Mouse (Mus musculus): Measurements from ENCODE around the gene Dpp10. TPM values are rescaled to one million over a fixed set of nuclear protein-coding genes. Genes with fewer than 3 reads are reported as not detected.

Dpp10 gene
- polyA plus RNA-seq, 1 experiment from 2014 or later: 6.9 TPM

GRCm38 (mm10) chr1:123542496-123542895 is 502.9 kb downstream of the Dpp10 start:
- ATAC-seq: no peak
- Histone ChIP-seq H3K27ac (no peak overlapping the region), H3K9me3 (no peaks in the 10 kb centered on the region), H3K4me1 (replicated peaks) (no peaks in the 10 kb centered on the region), H3K36me3 (no peaks in the 10 kb centered on the region), H3K27me3 (no peaks in the 10 kb centered on the region), H3K4me3 (replicated peaks) (no peak overlapping the region), H3K9ac (replicated peaks) (no peak overlapping the region), H3K4me2 (replicated peaks) (no peak overlapping the region)
- 86% methylated on average over 1 of the region's 1 CpGs for WGBS

GRCm38 (mm10) chr1:123467729-123468128 is 577.6 kb downstream of the Dpp10 start:
- Histone ChIP-seq H3K36me3 (no peaks in the 10 kb centered on the region), H3K4me2 (replicated peaks) (no peak overlapping the region), H3K27me3 (no peaks in the 10 kb centered on the region), H3K9ac (replicated peaks) (no peak overlapping the region), H3K4me3 (replicated peaks) (no peak overlapping the region), H3K27ac (no peak overlapping the region), H3K9me3 (no peaks in the 10 kb centered on the region), H3K4me1 (replicated peaks) (no peaks in the 10 kb centered on the region)
- WGBS: 50% methylated on average over 1 of the region's 1 CpGs
- ATAC-seq: no peak

- Histone ChIP-seq H3K27me3 (no peaks in the 10 kb centered on the region), H3K9me3 (no peaks in the 10 kb centered on the region), H3K4me3 (replicated peaks) (no peak overlapping the region), H3K4me2 (replicated peaks) (no peak overlapping the region), H3K36me3 (no peaks in the 10 kb centered on the region), H3K4me1 (replicated peaks) (no peaks in the 10 kb centered on the region), H3K9ac (replicated peaks) (no peak overlapping the region), H3K27ac (no peak overlapping the region)
- no peak for ATAC-seq
- 68% methylated on average over 1 of the region's 1 CpGs for WGBS
These were observed 631.2 kb downstream of the Dpp10 start for GRCm38 (mm10) chr1:123414163-123414562.

DNA sequence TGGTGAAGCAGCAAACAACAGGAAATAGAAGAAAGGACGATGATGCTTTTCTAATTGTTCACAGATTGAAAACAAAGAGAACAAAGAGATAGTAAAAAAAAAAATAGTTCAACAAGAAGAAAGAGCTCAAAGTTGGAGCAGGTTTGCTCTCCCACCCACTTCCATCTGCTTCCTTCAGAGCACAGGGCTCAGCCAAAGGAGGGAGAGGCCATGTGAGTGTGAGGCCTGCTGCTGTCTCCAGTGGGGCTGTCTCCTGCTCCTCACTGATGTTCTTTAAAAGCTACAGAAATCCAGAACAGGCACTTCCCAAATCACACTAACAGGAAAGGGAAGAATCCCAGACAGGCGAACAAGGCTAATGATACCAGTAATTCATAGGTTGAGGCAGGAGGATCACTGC is 694.1 kb downstream of the Dpp10 start:
- Histone ChIP-seq H3K27ac (no peak overlapping the region), H3K36me3 (no peaks in the 10 kb centered on the region), H3K4me3 (replicated peaks) (no peak overlapping the region), H3K9me3 (no peaks in the 10 kb centered on the region), H3K27me3 (no peaks in the 10 kb centered on the region), H3K4me2 (replicated peaks) (no peak overlapping the region), H3K4me1 (replicated peaks) (no peaks in the 10 kb centered on the region), H3K9ac (replicated peaks) (no peak overlapping the region)
- no peak for ATAC-seq
- WGBS: 74% methylated on average over 2 of the region's 2 CpGs

DNA sequence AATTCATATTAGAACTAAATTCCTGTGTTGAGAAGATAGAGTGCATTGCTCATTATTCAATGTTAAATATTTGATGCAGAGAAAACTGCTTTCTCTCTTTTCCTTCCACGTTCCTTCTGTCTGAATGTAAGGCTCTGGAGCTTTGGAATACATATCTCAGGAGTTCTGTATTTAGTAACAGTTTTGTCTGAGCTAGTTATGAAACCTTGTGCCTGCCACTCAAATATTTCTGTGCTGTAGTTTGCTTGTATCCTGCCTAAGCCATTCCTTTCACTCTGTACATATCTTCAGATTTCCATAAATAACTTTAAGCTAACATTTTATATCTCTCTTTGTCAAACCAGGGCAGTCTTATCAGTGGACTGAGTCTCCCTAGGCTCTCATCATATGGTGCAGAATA is 707.5 kb downstream of the Dpp10 start:
- no peaks in the 10 kb centered on the region for H3K36me3 ChIP-seq
- no peak overlapping the region for H3K27ac ChIP-seq
- no peaks in the 10 kb centered on the region for H3K27me3 ChIP-seq
- no peak overlapping the region for H3K9ac ChIP-seq (replicated peaks)
- H3K4me1 ChIP-seq (replicated peaks): no peaks in the 10 kb centered on the region
- 78% methylated on average over 1 of the region's 1 CpGs for WGBS
- H3K9me3 ChIP-seq: no peaks in the 10 kb centered on the region
- no peak overlapping the region for H3K4me2 ChIP-seq (replicated peaks)
- no peak overlapping the region for H3K4me3 ChIP-seq (replicated peaks)
- ATAC-seq: no peak

DNA sequence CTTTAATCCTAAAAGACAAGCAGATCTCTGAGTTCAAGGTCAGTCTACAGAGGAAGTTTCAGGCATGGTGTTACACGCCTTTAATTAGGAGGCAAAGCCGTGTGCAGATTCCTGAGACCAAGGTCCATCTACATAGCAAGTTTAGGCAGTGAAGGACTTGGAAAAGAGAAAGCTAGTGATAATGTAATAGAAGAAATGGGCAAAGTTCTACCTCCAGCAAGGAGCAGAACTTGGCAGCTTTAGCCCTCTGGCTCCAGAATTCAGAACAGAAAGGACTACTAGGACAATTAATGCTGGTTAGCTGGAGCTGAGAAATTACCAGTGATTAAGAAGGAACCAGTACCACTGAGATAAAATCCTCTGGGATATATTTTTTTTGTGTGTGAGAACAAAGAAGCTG is 728.5 kb downstream of the Dpp10 start:
- H3K4me2 ChIP-seq (replicated peaks): no peak overlapping the region
- H3K9me3 ChIP-seq: no peaks in the 10 kb centered on the region
- H3K27ac ChIP-seq: no peak overlapping the region
- no peak for ATAC-seq
- 96% methylated on average over 2 of the region's 2 CpGs for WGBS
- H3K27me3 ChIP-seq: no peaks in the 10 kb centered on the region
- no peaks in the 10 kb centered on the region for H3K36me3 ChIP-seq
- no peaks in the 10 kb centered on the region for H3K4me1 ChIP-seq (replicated peaks)
- H3K4me3 ChIP-seq (replicated peaks): no peak overlapping the region
- no peak overlapping the region for H3K9ac ChIP-seq (replicated peaks)

All from midbrain, embryonic 13.5 days (tissue).